Mouse (Mus musculus) lung, adult 2 months (tissue): Measurements from ENCODE around the gene Icam5. TPM values are rescaled to one million over a fixed set of nuclear protein-coding genes. Genes with fewer than 3 reads are reported as not detected.

ENCODE experiments used
- DNase-seq: peaks from one replicate; pipeline ENCODE4 v3.0.0; 2022
- H3K4me1 ChIP-seq: fragments of 200-500 bp; 2 replicates; pipeline ENCODE4 v1.6.1; 2011; ENCODE audit warnings: low read length; ENCODE audit not compliant: control insufficient read depth, insufficient read depth
- H3K4me3 ChIP-seq: fragments of 200-500 bp; replicated peaks from 2 replicates; pipeline ENCODE3; 2011; ENCODE audit warnings: low read depth, mild to moderate bottlenecking, control low read depth, low read length; ENCODE audit errors: extremely low read depth
- CTCF ChIP-seq: fragments of 200-500 bp; IDR thresholded peaks from 2 replicates; pipeline ENCODE4 v1.5.1; 2011; ENCODE audit warnings: mild to moderate bottlenecking, low read length, control low read depth; ENCODE audit not compliant: insufficient read depth
- POLR2A ChIP-seq: fragments of 200-500 bp; IDR thresholded peaks from 2 replicates; pipeline ENCODE4 v1.6.1; 2011; ENCODE audit warnings: low read depth, mild to moderate bottlenecking, control low read depth, low read length, borderline replicate concordance; ENCODE audit errors: extremely low read depth
- WGBS: fragments of 180-500 bp; shearing (Covaris S2); methylation state at CpG from one replicate; pipeline ENCODE4 v1.1.7; 2018; 5-methylcytosine and 5-hydroxymethylcytosine counted together
- polyA plus RNA-seq: library from polyadenylated mRNA; depleted of rRNA; stranded (reverse); fragments of >200 nt; gene quantifications from 2 replicates; pipeline ENCODE4 v1.2.3, GENCODE M21; 2012

The Icam5 gene
- polyA plus RNA-seq, 1 experiment: 0.77 TPM

DNA sequence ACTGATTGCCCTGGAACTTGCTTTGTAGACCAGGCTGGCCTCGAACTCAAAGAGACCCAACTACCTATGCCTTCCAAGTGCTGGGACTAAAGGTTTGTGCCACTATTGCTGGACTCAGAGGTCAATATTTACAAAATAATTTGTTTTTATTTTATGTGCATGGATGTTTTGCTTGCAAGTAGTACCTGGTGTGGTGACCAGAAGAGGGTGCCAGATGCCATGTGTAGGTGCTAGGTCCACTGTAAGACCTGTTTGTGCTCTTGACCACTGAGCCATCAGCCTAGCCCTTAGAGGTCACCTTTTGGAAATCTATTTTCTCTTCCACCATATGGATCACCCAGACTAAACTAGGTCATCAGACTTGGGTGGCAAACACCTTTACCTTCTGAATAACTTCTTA, 9.1 kb upstream of the Icam5 start:
- DNase-seq: no peak
- TF ChIP-seq POLR2A (no peak), CTCF (0 out of 2 replicates have a peak, but pooled peaks have one; percentile 5)
- Histone ChIP-seq H3K4me3 (no peak overlapping the region), H3K4me1 (peaks cover 12% of the 10 kb centered on the region)
- 78% methylated on average over 1 of the region's 1 CpGs for WGBS

DNA sequence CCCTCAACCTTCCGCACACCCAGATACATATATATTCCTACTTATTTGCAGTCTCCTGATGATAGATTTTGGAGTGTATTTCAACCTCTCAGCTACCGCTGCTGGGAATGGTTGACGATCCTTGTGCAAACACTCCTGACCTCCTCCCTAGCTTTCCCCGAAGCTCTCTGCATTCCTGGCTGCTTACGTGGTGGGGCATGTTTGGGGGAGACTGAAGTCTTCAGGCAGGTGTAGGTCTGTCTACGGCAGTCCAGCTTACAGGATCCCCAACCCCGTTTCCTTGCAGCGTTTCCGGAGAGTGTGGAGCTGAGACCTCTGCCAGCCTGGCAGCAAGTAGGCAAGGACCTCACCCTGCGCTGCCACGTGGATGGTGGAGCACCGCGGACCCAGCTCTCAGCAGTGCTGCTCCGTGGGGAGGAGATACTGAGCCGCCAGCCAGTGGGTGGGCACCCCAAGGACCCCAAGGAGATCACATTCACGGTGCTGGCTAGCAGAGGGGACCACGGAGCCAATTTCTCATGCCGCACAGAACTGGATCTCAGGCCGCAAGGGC, 6.5 kb upstream of the Icam5 start:
- DNase-seq: peak; percentile 77
- peaks cover 14% of the 10 kb centered on the region for H3K4me1 ChIP-seq

DNA sequence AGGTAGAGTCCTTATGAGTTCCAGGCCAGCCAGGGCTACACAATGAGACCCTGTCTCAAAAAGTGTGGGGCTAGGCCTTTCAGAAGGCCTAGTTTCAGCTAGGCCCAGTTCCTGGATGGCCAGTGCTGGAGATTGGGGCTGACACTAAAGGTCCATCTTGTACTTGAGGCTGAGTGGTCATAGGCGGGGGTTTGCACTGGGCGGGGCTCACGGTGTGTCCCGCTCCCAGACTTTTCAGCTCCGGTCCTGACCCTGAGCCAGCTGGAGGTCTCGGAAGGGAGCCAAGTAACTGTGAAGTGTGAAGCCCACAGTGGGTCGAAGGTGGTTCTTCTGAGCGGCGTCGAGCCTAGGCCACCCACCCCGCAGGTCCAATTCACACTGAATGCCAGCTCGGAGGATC, 5.0 kb upstream of the Icam5 start:
- Histone ChIP-seq H3K4me3 (peak overlapping the region; percentile 22), H3K4me1 (peaks cover 8% of the 10 kb centered on the region)
- peak; percentile 51 for DNase-seq
- TF ChIP-seq CTCF (no peak), POLR2A (no peak)
- WGBS: 59% methylated on average over 12 of the region's 12 CpGs

More for the DNA sequence above, 6.5 kb upstream of the Icam5 start:
- WGBS: 54% methylated on average over 19 of the region's 19 CpGs
- TF ChIP-seq CTCF (no peak), POLR2A (peak; percentile 69; the same call in 1 of the 2 replicates)
- H3K4me3 ChIP-seq: peak overlapping the region; percentile 65

DNA sequence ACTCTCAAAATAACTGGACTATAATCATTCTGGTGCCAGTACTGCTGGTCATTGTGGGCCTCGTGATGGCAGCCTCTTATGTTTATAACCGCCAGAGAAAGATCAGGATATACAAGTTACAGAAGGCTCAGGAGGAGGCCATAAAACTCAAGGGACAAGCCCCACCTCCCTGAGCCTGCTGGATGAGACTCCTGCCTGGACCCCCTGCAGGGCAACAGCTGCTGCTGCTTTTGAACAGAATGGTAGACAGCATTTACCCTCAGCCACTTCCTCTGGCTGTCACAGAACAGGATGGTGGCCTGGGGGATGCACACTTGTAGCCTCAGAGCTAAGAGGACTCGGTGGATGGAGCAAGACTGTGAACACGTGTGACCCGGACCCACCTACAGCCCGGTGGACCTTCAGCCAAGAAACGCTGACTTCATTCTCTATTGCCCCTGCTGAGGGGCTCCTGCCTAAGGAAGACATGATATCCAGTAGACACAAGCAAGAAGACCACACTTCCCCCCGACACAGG, 4.0 kb upstream of the Icam5 start:
- 61% methylated on average over 8 of the region's 8 CpGs for WGBS
- DNase-seq: no peak
- Histone ChIP-seq H3K4me3 (no peak overlapping the region), H3K4me1 (peaks cover 12% of the 10 kb centered on the region)
- TF ChIP-seq CTCF (no peak), POLR2A (no peak)

DNA sequence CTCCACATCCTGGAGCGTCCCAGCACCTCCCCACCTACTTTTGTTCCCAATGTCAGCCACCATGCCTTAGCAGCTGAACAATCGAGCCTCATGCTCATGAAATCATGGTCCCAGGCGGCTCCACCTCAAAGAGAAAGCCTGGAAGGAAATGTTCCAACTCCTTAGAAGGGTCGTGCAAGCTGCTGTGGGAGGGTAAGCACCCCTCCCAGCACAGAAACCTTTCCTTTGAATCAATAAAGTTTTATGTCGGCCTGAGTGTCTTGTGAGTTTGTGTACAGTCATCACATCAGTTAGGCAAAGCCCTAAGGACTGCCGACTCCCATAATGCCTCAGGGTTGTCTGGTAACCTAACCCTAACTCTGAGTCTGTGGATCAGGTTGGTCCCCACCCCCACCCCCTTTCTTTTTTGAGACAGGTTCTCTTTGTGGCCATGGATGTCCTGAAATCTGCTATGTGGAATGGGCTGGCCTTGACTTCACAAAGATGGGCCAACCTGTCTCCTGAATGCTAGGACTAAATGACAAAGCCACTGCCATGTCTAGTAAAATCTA, 3.2 kb upstream of the Icam5 start:
- TF ChIP-seq POLR2A (no peak), CTCF (no peak)
- no peak for DNase-seq
- Histone ChIP-seq H3K4me1 (peaks cover 14% of the 10 kb centered on the region), H3K4me3 (no peak overlapping the region)
- WGBS: 57% methylated on average over 6 of the region's 6 CpGs

DNA sequence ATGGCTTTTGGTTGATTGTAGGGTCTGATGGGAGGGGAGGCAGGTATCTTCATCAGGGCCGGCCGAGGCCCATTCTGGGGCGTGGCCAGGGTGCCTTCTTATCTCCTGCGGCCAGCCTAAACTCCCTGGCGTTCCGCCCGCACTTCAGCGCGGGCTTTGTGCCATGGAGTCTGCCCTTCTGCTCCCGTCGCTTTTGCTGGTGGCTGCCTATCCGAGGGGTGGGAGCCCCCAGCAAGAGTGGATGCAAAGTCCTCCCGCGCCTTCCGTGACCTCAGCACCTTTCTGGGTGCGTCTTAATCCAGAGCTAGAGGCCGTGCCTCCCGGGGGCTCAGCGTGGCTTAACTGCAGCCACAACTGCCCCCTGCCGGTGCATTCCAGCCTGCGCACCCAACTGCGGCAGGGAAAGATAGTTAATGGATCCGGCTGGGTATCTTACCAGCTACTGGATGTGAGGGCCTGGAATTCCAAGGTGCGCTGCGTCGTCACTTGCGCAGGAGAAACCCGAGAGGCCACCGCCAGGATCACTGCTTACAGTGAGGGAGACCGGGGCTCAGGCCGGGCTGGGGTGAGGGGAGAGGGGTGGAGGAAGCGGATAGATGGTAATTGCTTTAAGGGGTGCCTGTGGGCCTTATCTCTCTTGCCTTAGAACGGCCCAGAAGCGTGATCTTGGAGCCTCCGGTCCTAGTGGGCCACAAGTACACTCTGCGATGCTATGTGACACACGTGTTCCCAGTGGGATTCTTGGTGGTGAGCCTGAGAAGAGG, 2.4 kb upstream of the Icam5 start, which contains the start of gene Icam4:
Gene Icam4 (plus strand): TSS at position 83 of the 764 bp plus-strand sequence.
- H3K4me1 ChIP-seq: peaks cover 14% of the 10 kb centered on the region
- 3% methylated on average over 37 of the region's 37 CpGs for WGBS
- peak within 1 kb of the TSS; percentile 43 for H3K4me3 ChIP-seq
- DNase-seq: peak; percentile 88
- TF ChIP-seq CTCF: peak; percentile 74
- TF ChIP-seq POLR2A: 0 out of 2 replicates have a peak, but pooled peaks have one; percentile 5

DNA sequence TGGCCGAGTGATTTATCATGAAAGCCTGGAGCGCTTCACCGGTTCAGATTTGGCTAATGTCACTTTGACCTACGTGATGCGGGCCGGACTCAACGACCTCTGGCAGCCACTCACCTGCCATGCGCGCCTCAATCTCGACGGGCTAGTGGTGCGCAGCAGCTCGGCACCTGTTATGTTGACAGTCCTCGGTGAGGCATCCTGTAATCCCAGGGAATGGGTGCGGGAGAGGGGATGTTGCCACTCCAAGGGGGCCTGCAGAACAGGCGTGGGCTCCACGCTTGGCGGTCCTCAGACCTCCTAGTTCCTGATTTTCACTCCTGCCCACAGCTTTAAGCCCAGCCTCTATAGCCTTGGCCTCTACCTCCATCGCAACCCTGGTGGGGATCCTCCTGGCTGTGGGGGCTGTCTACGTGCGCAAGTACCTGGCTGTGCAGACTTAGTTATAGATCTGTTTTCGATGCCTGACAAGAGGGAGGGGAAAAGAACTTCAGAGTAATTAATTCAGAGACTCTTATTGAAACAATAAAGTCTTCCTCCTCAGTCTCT, 1.7 kb upstream of the Icam5 start:
- H3K4me3 ChIP-seq: no peak overlapping the region
- no peak for DNase-seq
- H3K4me1 ChIP-seq: peaks cover 14% of the 10 kb centered on the region
- WGBS: 35% methylated on average over 22 of the region's 22 CpGs
- no peak for TF ChIP-seq POLR2A
- TF ChIP-seq CTCF: no peak

DNA sequence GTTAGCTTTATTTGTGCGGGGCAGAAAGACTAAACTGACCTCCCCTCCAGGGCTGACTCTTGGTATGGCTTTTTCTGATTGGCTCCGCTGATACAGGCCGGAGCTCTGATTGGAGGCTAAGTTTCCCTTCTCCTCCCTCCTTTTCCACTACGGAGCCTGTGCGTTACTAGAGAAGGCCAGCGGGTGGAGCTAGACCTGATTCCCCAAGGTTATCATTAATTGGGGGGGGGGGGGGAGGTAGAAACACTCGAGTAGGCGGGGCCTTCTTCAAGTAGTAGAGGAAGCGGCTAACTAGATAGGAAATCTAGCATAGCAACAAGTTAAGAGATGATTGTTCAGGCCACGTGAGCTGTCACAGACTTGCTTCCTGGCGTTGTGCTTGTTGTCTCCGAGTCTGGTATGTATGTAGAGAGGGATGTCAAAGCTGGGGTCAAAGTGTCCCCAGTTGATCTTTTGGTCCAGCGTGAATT, 1.1 kb upstream of the Icam5 start:
- peak; percentile 76 for DNase-seq
- H3K4me1 ChIP-seq: peaks cover 14% of the 10 kb centered on the region
- under 1% methylated on average over 13 of the region's 13 CpGs for WGBS
- TF ChIP-seq POLR2A: no peak
- peak; percentile 61 for TF ChIP-seq CTCF
- H3K4me3 ChIP-seq: peak overlapping the region; percentile 72

DNA sequence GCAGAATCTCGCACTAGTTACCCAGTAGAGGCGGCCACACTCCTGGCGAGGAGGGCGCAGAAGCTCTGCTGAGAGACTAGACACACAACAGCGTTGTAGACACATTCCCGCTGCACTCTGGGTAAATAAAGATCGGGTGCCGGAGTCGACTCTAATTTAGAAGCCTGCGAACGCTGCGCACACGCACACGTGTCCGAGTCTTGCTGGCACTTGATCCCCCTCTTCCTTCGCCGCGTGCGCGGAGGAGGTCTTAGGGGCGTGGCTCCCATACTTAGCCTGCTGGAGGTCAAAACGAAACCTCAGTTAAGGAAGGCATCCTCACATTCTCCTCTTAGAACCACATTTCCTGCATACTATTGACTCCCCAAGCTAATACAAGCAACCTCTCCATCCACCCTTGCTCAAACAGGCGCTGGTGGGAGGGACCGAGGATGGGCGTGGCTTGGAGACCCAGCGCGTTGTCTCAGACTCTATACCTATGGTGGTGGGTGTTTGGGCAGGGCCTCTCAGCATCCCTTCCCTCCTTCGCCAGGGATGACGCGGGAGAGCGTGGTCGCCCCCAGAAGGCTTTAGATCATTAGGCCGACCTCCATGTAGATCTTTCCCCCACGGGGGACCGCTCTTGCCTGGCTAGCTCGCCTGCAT, 500 bp upstream of the Icam5 start:
- Histone ChIP-seq H3K4me1 (peaks cover 14% of the 10 kb centered on the region), H3K4me3 (peak overlapping the region; percentile 72)
- peak; percentile 65 for DNase-seq
- WGBS: under 1% methylated on average over 36 of the region's 36 CpGs
- TF ChIP-seq POLR2A (peak; percentile 47; the same call in 1 of the 2 replicates), CTCF (no peak)
